Mouse (Mus musculus) kidney, adult 9 months (tissue): ENCODE data around the gene Actl7b.

Experiments
- DNase-seq: peaks from one replicate; pipeline ENCODE4 v3.0.0; 2022

The Actl7b gene

DNA sequence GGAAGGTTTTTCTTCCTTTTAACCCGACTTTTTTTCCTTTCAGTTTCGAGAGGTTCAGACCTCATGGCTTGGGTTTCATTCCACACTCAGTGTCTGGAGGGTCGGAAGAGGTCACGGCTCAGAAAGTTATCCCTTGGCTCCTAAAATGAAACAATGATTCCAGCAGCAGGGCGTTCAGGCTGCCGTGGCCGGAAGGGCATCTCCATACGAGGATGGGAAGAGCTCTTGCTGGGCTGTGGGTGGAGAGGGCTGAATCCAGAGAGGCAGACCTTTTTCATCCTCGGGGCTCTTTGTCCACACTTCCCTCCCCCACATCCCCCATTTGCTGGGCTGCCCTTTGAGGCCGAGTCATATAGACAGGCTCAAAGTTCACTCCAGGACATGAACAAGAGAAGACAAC lies 39.0 kb downstream of the Actl7b start:
- DNase-seq = no peak

DNA sequence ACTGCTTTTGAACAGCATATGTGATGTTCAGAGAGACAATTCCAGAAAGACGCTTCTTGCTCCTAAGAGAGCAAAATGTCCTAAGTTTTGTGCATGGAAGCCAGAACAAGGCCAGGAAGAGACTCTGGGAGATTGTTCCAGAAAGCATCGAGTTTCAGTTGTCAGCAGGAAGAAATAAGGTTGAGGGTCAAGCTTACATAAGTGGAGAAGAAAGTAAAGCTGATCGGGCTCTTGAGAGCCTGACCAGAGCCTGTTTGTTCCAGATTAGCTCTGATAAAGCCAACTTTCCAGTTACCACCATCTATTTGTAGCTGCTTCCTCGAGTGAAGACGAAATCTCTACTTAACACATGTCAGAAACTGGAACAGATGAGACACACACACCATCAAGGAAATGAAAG lies 42.6 kb downstream of the Actl7b start:
- no peak for DNase-seq

DNA sequence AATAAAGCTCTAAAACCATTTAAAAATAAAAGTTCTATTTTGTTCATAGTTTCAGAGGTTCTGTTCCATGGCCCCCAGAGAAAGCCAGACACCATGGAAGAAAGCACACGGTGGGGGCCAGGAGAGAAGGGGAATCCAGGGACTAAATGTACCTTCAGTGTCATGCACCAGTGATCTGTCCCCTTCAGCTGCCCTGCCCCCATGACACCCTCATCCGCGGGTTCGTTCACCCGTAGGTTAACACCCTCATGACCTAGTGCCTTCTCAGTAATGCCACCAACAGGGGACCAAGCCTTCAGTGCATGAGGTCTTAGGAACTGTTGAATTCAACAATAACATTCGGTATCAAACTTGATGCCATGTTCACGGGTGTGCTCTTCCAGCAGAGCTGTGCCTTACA lies 44.8 kb downstream of the Actl7b start:
- peak; percentile 73 for DNase-seq
